Mouse (Mus musculus) brain, embryonic 14.5 days (tissue): ENCODE results near the gene Cog7. TPM values are rescaled to one million over a fixed set of nuclear protein-coding genes. Genes with fewer than 3 reads are reported as not detected.

Source experiments
- DNase-seq: peaks from one replicate; pipeline ENCODE4 v3.0.0-alpha.2; 2011; ENCODE audit warnings: low read depth
- CTCF ChIP-seq: fragments of 200-500 bp; IDR thresholded peaks from 2 replicates; pipeline ENCODE4 v1.5.1; 2012; ENCODE audit warnings: inconsistent platforms, mild to moderate bottlenecking, moderate library complexity, borderline replicate concordance; ENCODE audit not compliant: insufficient read depth, insufficient read length; ENCODE audit errors: extremely low read depth
- POLR2A ChIP-seq: fragments of 200-500 bp; IDR thresholded peaks from 2 replicates; pipeline ENCODE4 v1.6.1; 2012; ENCODE audit warnings: mild to moderate bottlenecking, inconsistent platforms, borderline replicate concordance; ENCODE audit not compliant: poor library complexity, insufficient read depth, insufficient read length, severe bottlenecking; ENCODE audit errors: extremely low read depth
- polyA plus RNA-seq: library from polyadenylated mRNA; depleted of rRNA; stranded (reverse); fragments of >200 nt; gene quantifications from 2 replicates; pipeline ENCODE4 v1.2.3, GENCODE M21; 2012

The Cog7 gene
- polyA plus RNA-seq, 1 experiment = 18.3 TPM

DNA sequence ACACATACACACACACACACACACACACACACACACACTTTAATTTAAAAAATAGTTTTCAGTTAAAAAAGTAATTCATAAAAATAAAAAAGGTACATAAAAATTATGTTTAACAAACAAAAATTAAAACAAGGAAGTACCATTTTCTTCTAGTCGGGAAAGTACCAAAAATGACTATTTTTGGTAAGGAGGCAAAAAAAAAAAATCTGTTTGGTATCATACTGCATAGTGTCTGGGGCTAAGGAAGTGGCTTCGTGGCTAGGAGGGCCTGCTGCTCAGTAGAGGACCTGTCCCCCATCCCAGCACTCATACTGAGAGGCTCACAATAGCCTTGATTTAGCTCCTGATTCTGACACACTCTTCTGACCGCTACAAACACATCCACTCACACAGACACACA is 9.8 kb downstream of the Cog7 start:
- TF ChIP-seq POLR2A (no peak), CTCF (no peak)
- no peak for DNase-seq

GRCm38 (mm10) chr7:121970250-121970649 is 11.3 kb downstream of the Cog7 start:
- TF ChIP-seq POLR2A = no peak
- no peak for TF ChIP-seq CTCF

DNA sequence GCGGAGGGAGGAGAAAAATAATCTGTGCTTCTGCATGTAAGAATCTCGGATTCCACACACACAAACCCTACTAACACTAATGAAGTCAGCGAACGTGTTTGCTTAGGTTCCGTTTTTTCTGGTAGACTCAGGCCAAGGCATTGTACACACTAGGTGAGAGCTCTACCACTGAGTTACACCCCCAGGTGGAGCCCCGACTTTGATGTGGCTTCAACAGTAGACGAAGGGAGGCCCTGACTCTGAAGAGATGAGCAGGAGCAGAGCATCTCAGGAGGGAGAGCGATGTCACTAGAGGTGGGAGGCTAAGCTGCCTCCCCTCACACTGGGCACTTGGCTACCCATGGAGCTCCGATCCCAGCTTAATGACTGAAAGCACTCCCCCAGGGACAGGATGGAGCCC is 12.7 kb downstream of the Cog7 start:
- no peak for TF ChIP-seq POLR2A
- TF ChIP-seq CTCF = no peak
- no peak for DNase-seq

More at GRCm38 (mm10) chr7:121970250-121970649, 11.3 kb downstream of the Cog7 start:
- no peak for DNase-seq

- no peak for DNase-seq
- no peak for TF ChIP-seq CTCF
- no peak for TF ChIP-seq POLR2A
Measured at GRCm38 (mm10) chr7:121968242-121968641, 13.3 kb downstream of the Cog7 start.

DNA sequence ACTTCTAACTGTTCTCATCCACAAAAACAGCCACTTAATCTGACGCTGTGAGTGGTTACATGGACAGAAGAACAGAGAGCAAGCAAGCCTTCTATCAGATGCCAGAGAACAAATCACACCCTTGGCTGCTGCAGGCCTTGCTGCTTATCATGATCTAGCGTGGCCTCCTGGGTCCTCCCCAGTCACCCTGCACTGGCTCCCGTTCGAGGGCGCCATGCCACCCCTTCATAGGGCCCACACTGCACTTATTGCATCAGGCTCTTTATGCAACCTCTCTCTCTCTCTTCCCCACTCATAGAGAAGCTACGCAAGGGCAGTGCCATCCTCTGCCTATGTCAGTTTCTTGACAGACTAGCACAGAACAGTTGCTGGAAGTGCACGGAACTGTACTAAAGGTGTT is 15.3 kb downstream of the Cog7 start:
- no peak for DNase-seq
- no peak for TF ChIP-seq CTCF
- TF ChIP-seq POLR2A = no peak

GRCm38 (mm10) chr7:121963883-121964398 is 17.6 kb downstream of the Cog7 start:
- no peak for TF ChIP-seq POLR2A
- peak; percentile 60; the same call in 1 of the 2 replicates for TF ChIP-seq CTCF
- peak; percentile 81 for DNase-seq

- no peak for DNase-seq
- TF ChIP-seq POLR2A = no peak
- no peak for TF ChIP-seq CTCF
Measured at GRCm38 (mm10) chr7:121962571-121962959, 18.9 kb downstream of the Cog7 start.

GRCm38 (mm10) chr7:121961913-121962570 is 19.5 kb downstream of the Cog7 start:
- no peak for TF ChIP-seq POLR2A
- TF ChIP-seq CTCF = no peak
- DNase-seq = no peak

GRCm38 (mm10) chr7:121955802-121956201 is 25.7 kb downstream of the Cog7 start:
- no peak for DNase-seq
- TF ChIP-seq CTCF (no peak), POLR2A (no peak)

DNA sequence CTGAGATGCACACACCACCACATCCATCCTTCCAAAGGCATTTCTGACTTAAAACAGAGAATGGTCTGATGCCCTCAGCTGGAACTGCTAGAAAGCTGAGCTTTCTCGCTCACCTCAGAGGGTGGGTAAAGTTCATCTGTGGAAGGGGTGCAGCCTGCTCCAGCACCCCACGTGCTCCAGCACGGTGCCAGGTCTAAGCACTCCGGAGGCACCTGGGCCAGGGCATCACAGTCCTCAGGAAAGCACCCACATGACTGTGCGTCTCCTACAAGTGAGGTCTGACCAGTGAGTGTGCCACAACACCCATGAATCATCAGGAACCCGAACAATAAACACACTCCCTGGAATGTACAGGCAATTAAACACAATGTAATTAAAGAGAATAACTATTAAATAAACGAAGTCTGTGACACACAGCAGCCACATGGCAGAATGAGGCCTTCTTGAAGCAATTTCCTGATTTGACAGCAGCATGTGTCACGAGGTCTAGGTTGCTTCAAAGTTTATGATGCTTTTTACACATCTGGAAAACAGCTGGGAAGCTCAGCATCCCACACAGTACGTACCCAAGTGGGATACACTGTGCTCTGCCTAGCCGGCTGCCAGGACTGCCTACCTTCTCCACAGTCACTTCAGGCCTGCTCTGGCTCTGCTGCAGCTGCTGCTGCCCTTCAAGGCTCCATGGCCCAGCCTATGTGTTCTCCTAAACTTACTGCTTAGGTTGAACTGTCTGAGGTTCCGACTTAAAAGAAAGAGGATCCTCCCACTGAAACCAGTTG is 26.4 kb downstream of the Cog7 start:
- DNase-seq = no peak
- no peak for TF ChIP-seq CTCF
- no peak for TF ChIP-seq POLR2A

DNA sequence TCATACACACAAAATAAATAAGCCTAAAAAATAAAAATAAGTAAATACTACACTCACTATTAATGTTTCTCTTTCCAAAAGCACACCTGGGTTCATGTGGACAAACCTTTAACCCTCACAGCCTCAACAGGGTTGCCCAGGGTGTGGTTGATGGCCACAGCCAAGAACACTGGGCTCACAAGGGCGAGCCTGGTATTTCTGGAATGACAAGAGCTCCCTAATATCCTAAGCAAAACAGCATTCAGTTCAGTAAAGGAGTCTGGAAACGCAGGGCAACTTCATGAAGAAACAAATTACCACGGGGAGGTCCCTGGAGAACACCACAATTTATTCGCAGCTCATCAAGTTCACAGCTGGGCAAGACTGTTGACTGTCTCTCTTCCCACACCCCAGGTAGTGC is 34.0 kb downstream of the Cog7 start:
- TF ChIP-seq POLR2A (no peak), CTCF (no peak)
- DNase-seq = no peak

GRCm38 (mm10) chr7:121946196-121946595 is 35.3 kb downstream of the Cog7 start:
- DNase-seq = no peak
- no peak for TF ChIP-seq CTCF
- TF ChIP-seq POLR2A = no peak

- no peak for DNase-seq
- no peak for TF ChIP-seq CTCF
- no peak for TF ChIP-seq POLR2A
Measured at GRCm38 (mm10) chr7:121942371-121942770, 39.1 kb downstream of the Cog7 start.

DNA sequence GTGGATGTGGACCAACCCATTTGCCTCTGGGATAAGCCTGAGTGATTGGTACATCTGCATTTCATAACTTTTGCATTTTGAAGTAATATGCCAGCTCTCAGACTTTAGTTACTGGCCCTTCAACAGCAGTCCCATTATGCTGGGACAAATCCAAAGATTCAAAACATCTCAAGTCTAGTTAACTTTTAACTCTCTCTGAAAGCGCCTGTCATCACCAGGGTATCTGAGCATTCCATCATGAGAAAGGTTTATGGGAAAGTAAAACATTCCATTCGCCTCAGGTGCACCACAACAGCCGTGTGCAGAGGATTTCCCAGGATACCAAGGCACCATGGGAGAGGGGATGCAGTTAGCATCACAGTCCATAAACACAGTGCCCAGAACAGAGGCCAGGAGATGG is 39.9 kb downstream of the Cog7 start:
- TF ChIP-seq POLR2A = no peak
- TF ChIP-seq CTCF = no peak
- DNase-seq = no peak

- DNase-seq = no peak
- TF ChIP-seq POLR2A (no peak), CTCF (no peak)
Measured at GRCm38 (mm10) chr7:121941016-121941415, 40.5 kb downstream of the Cog7 start.

DNA sequence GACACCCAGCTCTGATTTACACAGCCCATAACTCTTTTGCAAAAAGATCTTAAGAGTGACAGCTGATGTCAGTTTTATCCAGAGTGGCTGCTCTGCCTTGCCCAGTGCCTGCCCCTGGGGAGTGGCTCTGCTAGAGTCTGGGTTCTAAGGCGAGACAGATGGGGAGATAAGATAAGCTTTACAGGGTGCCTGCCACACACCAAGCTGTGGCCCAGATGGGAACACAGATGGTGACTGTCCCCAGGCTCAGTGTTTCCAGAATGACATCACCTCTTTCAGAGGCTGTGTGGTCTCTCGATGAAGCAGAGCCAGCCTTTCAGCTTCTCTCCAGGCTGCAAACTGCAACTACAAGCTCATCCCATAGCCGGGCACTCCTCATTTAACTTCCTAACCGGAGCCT is 41.8 kb downstream of the Cog7 start:
- DNase-seq = peak; percentile 89
- no peak for TF ChIP-seq CTCF
- TF ChIP-seq POLR2A = no peak
